Mouse (Mus musculus): ENCODE results near the gene Ascc3.

The Ascc3 gene

GRCm38 (mm10) chr10:50762984-50763383 is 170.5 kb downstream of the Ascc3 start:
- no peak for DNase-seq (ENCODE audit: low spot score in 2 of 2)

DNA sequence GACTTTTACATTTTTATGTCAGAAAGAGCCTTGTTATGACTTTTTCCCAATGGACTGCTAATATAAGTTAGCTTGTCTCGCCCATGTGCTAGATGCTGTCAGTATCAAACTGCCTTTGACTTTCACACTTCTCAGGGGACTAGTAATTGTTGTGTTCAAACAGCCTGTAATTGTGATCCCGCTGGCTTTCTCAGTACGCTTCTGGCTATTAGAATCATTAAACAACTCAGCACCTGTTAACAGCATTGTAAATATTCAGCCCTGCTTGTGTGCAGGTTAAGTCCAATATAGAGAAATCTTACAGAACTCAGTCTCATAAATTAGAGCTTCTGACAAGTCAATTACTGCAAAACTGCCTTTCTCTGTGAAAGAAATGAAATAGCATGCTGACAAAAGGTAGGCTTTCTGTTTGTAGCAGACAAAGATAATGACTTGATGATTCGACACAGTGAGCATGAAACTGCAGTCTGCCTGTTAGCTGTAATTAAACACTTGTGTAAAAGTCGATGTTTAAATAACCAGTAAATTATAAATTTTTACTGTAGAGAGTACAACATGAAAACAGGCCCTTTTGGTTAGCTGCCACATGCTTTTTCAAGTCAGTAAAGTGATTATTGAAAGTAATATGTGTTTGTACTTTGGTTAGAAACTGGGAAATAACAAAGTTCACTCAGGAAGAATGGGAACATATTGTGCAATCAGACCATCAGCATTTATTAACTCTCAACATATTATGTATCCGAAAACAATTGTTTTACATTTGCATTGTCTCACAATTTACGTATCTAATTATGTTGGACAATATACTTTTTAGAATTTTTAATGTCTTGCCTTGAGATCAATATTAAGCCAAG is 171.2 kb downstream of the Ascc3 start:
- DNase-seq (ENCODE audit: low spot score in 2 of 2) = no peak

- DNase-seq (ENCODE audit: low spot score in 2 of 2) = no peak
These were observed 180.3 kb downstream of the Ascc3 start for GRCm38 (mm10) chr10:50772811-50773210.

DNA sequence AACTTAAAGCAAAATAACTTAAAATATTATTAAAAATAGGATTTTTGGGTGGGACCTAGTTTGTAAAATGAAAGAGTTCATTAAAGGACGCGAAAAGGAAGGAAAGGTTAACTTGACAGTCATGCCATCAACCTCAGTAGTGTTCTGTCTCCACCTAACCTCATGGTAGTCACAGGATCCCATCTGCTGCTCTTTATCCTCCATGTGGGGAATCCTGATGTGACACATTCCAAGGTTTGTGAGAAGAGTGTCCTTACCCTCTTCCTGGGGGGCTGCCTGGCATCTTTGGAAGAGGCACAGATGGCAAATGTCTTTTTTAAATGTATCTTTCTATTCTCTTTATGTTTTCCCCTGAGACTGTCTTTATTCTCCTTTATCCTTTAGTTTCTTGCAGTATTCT is 181.4 kb downstream of the Ascc3 start:
- no peak for DNase-seq (ENCODE audit: low spot score in 2 of 2)

GRCm38 (mm10) chr10:50792840-50793239 is 200.4 kb downstream of the Ascc3 start:
- DNase-seq (ENCODE audit: low spot score in 2 of 2) = no peak

DNA sequence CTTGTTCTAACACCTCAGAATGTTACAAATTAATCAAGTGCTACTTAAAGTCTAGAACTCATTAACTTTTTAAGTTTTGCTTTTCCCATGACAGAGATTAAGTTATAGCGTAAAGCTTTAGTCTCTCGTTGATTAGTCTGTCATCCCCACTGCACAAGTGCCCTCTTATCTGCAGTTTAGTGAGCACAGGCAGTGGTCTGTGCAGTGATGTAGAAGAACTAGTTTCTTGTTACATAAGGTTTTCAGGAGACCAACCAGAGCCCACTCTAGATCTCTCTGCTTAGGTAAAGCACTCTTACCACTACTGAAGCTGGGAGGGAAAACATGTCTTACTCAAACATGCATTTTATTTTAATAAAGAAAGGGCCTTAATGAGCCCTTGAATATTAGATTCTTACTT is 209.1 kb downstream of the Ascc3 start:
- no peak for DNase-seq (ENCODE audit: low spot score in 2 of 2)

- DNase-seq (ENCODE audit: low spot score in 2 of 2) = no peak
These were observed 209.9 kb downstream of the Ascc3 start for GRCm38 (mm10) chr10:50802380-50802779.

DNA sequence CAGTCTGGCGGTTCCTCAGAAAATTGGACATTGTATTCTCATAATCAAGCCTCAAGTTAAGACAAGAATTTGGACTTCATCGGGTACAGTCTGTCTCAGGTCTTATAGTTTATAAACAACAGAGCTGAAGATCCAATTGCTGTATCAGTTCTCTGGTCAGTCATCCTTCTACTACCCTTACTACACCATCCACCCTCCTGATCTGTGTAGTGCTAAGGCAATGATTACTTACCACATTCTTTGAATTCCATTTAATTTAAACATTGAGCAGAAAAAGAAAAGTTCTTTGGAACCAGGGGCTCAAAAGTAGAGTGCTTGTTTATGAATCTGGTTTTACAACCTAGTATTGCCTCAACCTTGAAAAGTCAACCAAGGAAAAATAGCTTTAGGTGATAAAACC is 213.7 kb downstream of the Ascc3 start:
- no peak for DNase-seq (ENCODE audit: low spot score in 2 of 2)

- DNase-seq (ENCODE audit: low spot score in 2 of 2) = no peak
These were observed 229.9 kb downstream of the Ascc3 start for GRCm38 (mm10) chr10:50822363-50822762.

GRCm38 (mm10) chr10:50826829-50827228 is 234.4 kb downstream of the Ascc3 start:
- no peak for DNase-seq (ENCODE audit: low spot score in 2 of 2)

- no peak for DNase-seq (ENCODE audit: low spot score in 2 of 2)
These were observed 242.1 kb downstream of the Ascc3 start for GRCm38 (mm10) chr10:50834533-50834932.

DNA sequence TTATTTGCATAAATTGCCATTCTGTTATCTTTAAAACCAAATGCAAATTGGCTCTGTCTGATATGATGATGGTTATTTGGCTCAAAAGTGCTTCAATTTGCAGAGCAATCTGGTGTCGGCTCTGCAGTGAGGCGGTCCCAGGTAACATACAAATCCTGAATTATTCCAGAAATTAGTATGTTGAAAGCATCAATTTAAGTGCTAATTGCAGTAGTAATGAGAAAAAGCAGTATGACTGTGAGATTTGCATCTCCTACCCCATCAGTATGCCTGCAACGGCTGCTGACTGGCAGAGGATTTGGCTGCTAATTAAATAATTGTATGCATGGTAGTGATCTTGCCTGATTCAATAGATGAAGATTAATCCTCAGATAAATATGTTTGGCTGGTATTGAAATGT is 250.9 kb downstream of the Ascc3 start:
- no peak for DNase-seq (ENCODE audit: low spot score in 2 of 2)

DNA sequence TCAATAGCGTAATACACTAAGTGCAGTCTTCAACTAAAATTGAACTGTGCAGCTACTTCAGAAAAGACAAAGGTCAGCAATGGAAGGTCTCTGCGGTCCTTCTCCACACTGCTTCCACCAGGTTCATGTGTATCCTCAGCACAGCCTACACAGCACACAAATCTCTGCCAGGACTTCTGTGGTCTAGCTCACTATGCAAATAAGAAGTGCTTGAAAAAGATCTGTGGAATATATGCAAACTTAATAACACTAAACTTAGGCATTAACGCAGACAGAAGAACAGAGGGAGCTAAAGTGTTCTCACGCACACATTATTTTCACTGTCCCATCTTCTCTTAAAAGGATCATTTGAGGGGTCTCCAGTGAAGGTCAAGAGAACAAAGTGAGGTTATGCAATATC is 275.7 kb downstream of the Ascc3 start:
- DNase-seq (ENCODE audit: low spot score in 2 of 2) = no peak

DNA sequence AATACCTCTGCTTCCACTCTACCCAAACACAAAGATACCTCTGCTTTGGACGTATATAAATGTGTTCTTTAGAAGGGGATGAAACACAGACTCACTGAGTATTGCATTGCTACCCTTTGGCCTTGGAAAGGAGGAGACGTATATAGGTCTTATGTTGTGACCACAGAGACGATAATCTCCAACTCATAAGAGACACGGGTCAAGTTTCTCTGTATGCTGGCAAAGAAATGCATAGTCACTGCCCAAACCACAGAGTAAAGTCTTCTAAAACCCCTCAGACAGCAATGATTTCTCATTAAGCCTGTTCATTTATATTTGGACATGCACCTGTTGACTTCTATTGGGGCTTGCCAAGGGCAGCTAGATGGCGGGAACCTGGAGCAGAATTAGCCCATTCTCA is 284.5 kb downstream of the Ascc3 start:
- no peak for DNase-seq (ENCODE audit: low spot score in 2 of 2)

GRCm38 (mm10) chr10:50881476-50882069 is 289.1 kb downstream of the Ascc3 start:
- no peak for DNase-seq (ENCODE audit: low spot score in 2 of 2)

GRCm38 (mm10) chr10:50882366-50882765 is 289.9 kb downstream of the Ascc3 start:
- no peak for DNase-seq (ENCODE audit: low spot score in 2 of 2)

DNA sequence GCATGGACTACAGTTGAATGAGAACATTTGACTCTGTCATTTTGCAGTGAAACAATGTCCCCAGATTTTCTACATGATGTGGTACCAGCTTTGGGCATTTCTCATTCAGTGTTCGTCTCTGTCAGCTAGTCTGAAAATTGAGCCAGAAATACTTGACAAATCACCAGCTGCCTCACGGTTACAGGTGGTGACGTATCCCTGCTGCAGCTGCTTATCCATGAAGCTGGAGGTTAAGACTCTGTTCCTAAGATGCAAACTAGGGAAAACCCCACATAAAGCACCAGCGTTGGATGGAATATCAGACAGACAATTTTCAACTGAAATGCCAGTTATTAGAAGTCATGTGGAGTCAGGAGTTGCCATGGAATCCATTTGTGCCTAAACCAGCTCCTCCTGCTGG is 293.8 kb downstream of the Ascc3 start:
- no peak for DNase-seq (ENCODE audit: low spot score in 2 of 2)

DNA sequence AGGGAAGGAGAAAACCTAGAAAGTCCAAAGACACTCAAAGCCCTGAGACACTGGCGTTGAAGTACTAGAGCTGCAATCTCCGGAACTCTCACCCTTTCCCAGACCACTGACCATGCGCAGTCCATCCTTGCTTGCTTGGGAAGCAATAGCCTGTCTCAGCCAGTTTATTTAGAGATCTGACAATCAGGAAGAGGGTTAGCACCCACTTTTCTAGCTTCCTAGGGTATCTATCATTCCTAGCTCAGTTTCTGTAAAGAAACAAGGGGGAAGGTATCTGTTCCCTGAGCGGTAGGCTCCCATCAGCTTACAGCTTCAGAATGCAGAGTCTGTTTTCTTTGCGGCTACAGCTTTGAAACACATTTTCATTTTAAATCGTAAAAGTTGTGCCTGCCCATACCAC is 298.2 kb downstream of the Ascc3 start:
- no peak for DNase-seq (ENCODE audit: low spot score in 2 of 2)

- DNase-seq (ENCODE audit: low spot score in 2 of 2) = no peak
These were observed 299.6 kb downstream of the Ascc3 start for GRCm38 (mm10) chr10:50891876-50892711.

DNA sequence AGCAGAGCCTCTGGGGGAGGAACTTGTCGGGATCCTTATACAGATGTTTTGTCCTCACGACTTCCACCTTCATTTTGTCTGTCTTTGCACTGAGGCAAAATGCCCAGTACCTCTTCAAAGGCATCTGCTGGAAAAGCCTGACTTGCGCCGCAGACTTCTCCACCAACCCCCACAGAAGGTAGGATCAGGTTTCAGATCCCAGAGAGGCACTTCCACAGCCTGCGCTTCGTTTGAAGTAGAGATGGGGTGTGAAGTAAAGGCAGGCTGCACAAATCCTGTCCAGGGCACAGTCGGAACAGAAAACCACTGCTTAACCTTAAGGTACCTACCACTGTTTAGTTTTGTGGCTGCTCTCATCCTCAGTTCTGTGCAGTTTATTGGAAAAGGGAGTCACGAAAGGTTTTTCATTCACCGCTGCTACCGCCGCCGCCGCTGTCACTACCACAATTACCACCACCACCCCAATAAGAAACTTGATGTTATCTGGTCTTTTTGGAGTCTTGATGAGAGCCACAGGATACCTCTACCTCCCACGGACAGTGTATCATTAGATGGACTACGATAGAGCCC is 300.4 kb downstream of the Ascc3 start:
- DNase-seq (ENCODE audit: low spot score in 2 of 2) = no peak

DNA sequence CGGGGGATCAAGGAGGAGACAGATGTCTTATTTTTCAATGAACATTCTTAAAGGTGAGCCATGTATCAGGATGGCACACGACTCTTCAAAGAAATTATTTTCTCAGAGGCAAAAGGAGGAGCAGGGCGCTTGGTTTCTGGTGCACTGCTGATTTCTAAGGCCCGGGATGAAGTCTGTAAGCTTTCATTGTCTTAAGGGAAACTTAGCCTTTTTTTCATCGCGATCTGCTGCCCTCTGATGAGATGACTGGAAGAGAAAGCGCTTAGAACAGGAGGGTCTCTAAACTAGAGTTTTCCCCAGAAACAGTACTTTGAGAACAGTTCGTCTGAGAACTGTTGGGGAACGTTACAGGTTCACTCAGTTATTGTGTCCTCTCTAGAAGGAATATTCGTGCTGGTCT is 301.1 kb downstream of the Ascc3 start:
- no peak for DNase-seq (ENCODE audit: low spot score in 2 of 2)
